Mouse (Mus musculus): Measurements from ENCODE around the gene Ptgfrn.

Ptgfrn gene

DNA sequence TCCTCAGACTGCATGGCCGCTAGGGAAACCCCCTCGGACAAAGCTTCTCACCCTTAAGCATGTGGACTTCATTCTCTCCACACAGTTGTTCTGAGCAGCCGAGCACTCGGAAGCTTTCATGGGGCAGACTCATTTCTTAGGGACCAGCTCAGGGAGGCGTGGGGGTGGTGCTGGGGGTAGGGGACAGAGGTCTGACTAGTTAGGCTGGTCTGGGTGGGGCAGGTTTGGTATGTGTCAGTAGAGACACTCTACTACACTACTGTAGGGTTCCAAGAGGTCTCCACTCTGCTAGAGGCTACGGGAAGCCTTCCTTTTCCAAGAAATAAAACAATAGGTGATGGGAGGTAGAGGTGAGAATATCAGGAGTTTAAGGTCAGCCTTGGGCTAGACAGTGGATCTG lies 65.4 kb downstream of the Ptgfrn start:
- DNase-seq (ENCODE audit: extremely low read depth, low read depth, low spot score): no peak

DNA sequence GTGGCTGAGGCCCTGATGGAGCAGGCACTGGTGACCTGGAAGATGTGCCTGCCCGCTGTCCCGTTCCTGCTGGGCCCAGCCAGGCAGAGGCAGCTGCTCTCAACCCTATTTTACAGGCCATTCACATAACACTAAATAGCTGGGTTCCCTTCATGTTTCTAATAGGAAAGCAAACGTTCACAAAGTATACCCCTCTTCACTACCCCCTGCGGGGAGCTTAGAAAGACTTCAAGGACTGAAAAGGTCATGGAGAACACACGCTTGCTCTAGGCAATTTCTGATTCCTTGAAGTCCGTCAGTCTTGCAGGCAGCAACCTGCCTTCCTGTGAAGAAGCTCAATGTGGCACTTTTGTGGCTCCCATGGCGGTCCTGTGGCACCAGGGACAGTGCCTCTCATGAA lies 68.1 kb downstream of the Ptgfrn start:
- DNase-seq (ENCODE audit: extremely low read depth, low read depth, low spot score): no peak

DNA sequence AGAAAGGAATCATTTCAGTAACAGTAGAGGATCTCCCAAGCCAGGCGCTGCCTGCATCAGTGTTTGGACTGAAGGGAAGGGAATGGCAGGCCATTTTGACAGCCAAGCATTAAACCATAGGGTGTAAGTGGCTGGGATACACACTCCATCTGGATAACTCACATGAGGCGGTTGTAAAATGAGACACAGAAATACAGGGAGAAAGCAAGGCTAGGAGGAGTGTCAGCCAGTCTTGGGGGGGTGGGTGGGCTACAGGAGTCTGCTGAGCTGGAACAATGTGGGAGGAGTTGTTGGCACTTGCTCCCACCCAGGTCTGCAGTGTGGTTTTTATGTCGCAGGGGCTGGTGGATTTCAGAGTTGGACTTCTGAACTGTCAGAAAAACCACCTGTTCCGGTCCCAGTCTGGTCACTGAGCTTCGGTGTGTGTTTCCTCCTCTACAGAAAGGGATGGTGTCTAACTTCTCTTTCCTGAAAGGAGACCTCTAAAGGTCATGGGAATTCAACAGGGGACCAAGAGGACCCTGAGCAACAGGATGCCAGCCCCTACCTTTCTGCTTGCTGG lies 72.0 kb downstream of the Ptgfrn start:
- DNase-seq (ENCODE audit: extremely low read depth, low read depth, low spot score): no peak

DNA sequence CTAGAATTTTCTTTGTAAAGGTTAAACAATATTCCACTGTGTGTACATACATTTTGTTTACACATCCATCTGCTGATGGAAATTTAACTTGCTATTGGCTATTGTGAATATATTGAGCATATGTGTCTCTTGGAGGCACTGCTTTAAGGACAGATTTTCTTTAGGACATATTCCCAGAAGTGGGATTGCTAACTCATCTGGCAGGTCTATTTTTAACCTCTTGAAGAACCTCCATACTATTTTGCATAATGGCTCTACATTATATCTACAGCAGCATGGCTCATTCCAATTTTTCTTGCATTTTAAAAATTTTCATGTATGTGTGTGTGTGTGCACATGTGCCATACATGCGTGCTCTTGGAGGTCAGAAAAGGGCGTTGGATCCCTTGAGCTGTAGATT lies 74.1 kb downstream of the Ptgfrn start:
- DNase-seq (ENCODE audit: extremely low read depth, low read depth, low spot score): no peak

DNA sequence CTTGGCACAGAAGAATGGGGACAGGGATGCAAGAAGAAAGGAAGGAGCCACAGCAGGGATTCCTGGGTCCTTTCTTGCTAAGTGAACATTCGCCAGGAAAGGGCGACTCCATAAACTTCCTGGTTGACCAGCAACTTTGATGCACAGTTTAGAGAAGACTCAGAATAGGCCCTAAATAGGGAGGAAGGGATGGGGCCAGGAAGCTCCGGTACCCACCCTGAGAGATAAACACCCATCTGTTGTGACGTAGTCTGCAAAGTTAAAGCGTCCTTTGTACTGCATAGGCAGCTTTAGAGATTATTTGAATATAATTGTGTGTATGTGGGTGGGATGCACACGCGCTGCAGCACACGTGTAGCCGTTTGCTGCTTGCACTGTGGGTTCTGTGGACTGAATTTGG lies 75.6 kb downstream of the Ptgfrn start:
- DNase-seq (ENCODE audit: extremely low read depth, low read depth, low spot score): no peak

DNA sequence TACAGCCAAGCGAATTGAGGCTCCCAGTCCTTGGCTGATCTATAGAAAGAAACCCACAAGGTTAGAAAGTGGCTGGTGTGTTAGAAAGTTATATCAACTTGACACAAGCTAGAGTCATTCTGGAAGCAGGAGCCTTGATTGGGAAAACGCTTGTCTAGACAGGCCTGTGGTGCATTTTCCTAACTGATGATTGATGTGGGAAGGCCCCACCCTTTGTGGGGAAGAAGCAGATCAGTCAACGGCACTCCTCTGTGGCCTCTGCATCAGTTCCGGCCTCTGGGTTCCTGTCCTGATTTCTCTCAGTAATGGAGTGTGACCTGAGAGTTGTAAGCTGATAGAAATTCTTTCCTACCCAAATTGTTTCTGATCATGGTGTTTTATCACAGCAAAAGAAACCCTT lies 76.4 kb downstream of the Ptgfrn start:
- DNase-seq (ENCODE audit: extremely low read depth, low read depth, low spot score): no peak

DNA sequence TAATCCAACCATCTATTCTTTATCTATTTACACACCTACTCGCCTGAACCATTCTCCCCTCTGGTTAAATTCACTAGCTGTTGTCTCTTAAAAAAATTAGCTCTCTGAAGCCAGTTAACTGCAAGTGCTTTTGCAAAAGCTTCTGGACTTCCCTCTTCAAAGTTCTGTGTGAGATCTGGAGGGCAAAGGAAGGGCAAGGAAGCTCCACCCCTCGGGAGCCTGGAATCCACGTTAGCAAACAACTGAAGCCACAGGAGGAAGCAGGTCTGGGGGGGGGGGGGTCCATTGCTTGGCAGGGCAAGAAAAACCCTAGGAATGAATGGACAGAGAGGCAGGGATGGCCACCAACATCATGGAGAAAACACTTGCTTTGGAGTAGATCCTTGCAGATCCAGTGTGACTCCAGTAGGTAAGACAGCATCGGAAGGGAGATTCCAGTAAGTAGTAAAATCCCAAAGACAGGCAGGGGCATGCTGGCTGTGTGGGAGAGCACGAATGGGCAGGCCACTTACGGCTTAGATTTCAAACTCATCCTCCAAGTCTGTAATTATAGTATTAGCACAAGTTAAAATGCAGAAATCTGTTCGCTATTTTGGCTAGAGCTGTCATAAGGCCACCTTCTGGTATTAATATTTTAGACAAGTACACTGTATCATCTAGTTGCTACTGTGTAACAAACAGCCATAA lies 78.5 kb downstream of the Ptgfrn start:
- DNase-seq (ENCODE audit: extremely low read depth, low read depth, low spot score): no peak

DNA sequence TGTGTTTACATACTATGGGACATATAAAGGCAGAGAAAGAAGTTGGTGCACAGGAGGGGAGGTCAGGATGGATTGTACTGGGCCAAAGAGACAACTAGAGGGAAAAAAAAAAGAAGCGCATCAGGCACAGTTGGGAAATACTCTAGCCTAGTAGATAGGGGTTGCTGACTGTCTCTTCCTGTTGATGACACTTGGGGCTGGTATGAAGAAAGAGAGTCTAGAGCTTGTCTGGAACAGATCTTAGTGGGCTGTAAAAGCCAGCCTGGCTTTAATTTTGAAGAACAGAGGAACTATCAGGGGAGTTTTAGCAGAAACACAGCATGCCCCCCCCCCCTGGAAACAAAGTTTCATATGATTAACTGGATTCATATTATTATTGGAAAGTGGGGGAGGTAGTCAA lies 79.4 kb downstream of the Ptgfrn start:
- DNase-seq (ENCODE audit: extremely low read depth, low read depth, low spot score): no peak

DNA sequence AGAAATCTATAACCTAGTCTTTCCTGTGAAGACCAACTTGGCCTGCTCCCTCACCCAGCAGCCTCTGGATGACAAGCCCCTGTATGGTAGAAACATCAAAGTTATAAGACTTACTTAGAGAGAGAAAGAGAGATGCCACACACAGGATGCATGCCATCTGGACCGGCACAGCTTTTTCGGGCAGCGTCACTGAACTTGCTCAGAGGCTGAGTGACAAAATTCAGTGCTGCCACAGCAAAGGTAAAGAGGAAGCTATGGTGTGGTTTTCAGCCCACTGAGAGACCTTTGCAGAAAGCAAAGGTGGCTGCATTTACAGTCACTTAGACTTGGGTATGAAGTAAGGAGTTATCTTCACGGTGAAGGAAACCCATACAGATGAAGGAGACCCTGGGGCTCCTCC lies 80.7 kb downstream of the Ptgfrn start, which contains the start of gene Cd101:
Gene Cd101 (minus strand): TSS at position 218 of the 400 bp plus-strand sequence.
- DNase-seq (ENCODE audit: extremely low read depth, low read depth, low spot score): no peak

DNA sequence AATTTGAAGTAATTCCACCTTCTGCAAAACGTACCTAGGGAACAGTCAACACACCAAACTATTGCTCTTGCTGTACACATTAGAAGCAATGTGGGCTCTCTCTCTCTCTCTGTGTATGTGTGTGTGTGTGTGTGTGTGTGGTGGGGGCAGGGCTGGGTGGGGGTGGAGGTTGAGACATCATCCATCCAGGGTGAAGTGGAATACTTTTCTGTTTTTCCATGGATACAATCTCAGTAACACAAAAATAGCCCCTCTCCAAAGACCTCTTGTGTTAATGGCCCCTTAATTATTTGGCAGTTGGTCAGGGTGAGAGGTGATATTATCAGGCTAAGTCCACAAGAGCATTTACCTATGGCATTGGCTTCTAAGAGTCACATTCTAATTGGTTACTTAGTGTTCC lies 83.3 kb downstream of the Ptgfrn start:
- DNase-seq (ENCODE audit: extremely low read depth, low read depth, low spot score): no peak

DNA sequence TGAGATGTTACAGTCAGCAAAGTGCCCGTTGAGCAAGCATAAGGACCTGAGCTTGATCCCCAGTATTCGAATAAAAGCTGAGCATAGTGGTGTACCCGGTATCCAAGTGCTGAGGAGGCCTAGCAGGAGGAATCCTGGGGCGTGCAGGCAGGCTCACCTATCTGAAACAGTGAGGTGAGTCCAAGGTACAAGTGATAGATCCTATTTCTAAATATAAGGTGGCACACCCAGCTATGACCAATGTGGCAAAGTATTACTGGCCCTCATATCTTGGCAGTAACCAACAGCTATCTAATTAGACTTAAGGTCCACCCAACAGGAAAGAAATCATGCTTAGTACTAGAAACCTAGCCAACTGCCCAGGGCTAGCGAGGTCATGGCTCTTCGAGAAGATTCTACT lies 87.1 kb downstream of the Ptgfrn start:
- DNase-seq (ENCODE audit: extremely low read depth, low read depth, low spot score): no peak

DNA sequence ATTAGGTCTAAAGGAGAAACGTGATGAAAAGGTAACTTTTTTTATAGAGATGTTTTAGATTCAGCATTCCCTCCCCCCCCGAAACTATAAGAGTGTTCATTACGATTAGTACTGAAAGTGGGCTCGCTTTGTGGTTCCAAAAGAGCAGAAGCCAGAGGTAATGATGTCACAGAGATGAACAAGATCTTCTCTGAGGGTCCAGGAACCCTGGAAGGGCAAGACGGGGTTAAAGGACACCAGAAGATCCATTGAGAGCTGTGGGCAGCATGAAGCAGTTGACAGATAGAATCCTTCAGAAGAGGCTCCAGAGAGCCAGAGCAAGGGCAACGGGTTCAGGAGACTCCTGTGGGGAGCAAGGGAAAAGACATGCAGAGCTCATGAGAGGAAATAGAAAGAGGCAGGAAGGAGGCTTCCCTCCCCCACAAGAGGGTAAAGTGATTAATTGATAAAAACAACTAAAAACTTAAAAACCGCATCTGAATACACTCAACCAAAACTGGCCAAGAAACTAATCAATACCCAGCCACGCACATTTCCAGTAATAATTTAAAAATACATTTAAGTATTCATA lies 88.5 kb downstream of the Ptgfrn start:
- DNase-seq (ENCODE audit: extremely low read depth, low read depth, low spot score): no peak

DNA sequence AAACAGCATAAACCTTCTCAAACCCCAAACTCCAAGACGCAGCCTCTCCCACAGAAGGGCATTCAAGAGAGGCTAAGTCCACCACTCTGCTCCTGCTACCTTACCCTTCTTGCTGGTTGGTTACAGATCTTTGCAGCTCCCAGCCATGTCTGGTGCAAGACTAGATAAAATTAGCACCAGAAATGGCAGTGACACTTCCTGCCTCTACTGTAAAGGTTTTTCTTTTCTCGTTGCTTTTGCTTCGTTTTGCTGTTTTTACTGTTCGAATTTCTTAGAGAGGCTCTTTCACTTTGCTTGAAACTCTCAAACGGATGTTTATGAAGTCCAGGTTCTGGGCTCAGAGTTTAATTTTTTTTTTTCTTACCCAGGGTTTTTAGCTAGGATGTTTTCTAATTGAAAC lies 89.0 kb downstream of the Ptgfrn start:
- no peak for DNase-seq (ENCODE audit: extremely low read depth, low read depth, low spot score)

DNA sequence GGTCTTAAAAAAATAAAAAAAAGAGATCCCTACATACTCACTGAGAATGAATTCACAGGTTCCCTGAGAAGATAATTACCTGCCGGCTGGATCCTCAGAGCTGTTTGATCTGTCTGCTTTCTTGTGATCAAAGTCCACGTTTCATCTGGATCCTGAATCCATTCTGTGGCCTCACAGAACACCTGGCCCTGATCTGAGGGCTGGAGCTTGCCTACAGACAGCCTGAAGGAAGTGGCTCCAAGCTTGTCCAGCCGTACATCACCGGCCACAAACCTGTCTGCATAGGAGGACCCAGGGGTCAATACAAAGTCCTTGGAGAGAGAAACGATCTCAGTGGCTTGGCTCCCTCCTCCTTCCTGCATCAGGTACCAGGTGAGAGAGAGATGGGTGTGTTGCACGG lies 91.6 kb downstream of the Ptgfrn start:
- DNase-seq (ENCODE audit: extremely low read depth, low read depth, low spot score): no peak

DNA sequence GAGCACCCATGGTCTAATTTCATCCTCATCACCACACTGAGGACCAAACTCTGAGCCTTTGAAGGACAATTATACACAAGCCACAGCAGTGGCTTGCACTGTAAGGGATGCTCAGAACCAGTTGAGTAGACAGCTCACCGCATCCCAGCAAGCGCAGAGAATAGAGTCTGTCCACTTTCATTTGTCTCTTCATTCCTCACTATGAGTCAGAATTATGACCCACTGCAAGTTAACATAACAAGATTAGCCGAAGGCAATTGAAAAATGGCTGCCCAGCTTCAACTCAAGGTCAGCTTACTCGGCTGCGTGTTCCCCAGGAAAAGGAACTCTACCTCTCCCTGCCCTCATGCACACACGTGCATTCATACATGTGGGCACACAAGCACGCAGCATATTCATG lies 94.0 kb downstream of the Ptgfrn start:
- no peak for DNase-seq (ENCODE audit: extremely low read depth, low read depth, low spot score)

DNA sequence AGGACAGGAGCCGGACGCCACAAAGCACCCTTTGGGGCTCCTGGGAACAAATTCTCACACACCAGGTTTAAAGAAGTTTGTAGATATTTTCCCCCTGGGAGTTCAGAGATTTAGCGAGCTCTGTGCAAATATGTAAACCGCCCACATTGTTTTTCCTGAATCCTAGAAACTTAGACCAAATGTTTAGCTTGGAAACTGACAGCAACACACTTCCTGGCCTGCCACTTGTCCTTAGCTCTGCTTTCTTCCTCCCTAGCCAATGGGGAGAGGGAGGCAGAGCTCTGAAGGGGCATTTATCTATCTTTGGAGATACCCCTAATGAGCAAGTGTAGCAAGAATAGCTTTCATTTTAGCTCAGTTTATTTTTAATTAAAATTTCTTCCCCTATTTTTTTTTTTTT lies 94.8 kb downstream of the Ptgfrn start:
- no peak for DNase-seq (ENCODE audit: extremely low read depth, low read depth, low spot score)

DNA sequence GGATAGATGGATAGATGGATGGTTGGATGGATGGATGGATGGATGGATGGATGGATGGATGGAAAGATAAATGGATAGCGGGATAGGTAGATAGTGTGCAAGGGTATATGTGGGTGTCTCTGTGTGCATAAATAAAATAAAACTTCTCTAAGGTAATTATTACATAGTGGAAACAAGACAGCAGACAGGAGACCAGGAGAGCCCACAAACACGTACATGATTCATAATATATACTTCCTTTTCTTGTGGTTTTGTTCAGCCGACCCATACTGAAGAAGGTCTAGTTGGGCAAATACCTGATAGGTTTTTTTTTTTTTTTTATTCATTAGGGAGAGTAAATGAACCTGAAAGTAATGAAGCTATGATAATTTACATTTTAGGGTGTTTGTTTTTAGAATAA lies 96.5 kb downstream of the Ptgfrn start:
- DNase-seq (ENCODE audit: extremely low read depth, low read depth, low spot score): no peak

DNA sequence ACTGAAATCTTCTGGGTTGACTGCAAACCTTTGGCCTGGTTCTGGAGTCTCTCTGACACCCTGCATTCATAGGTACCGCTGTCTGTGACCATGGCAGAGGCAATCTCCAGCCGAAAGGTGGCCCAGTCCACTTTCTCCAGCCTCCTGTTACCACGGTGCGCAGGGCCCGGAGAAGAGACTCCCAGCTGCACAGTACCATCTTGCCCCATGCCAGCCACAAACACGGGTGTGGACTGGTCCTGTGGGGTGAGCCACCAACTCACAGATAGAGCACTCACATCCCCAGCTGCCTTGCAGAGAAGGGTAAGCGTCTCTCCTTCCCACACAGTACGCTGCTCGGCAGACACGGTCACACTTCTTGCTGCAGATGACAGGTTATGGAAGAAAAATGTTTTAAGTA lies 97.1 kb downstream of the Ptgfrn start:
- no peak for DNase-seq (ENCODE audit: extremely low read depth, low read depth, low spot score)

DNA sequence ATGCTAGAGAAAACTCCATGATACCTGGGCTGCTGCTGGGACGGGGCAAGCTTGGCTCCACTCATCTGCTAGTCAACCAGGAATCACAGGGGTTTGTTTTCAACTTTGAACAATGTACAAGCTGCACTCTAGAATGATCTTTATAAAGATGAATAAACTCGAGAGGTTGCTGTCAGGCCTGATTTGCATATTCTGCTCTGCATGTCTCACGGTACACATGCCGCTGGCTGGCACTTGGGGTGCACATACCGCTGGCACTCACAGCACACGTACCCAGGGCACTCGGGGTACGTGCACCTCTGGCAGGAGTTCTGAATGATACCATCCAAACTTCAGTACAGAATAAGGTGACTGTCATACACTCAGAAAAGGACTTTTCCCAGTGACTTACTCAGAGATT lies 97.5 kb downstream of the Ptgfrn start:
- no peak for DNase-seq (ENCODE audit: extremely low read depth, low read depth, low spot score)

DNA sequence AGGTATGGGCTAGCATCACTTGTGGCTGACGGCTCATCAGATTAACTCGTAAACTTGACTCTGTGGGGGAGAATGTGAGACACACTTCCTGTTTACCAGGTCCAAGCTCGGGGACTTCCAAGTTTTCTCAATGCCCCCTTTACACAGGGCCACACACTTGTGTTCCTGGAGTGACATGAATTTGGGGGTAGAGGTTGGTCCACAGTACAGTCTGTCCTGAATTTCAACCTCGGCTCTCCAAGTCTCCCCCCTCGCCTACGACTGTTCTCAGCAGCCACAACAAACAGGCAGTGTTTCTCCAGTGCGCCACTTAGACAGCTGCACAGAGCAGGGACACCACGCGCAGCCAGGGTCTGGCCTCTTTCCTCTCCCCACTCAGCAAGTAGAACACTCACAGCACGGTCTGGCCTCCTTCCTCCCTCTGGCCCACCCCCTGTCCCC lies 97.9 kb downstream of the Ptgfrn start:
- DNase-seq (ENCODE audit: extremely low read depth, low read depth, low spot score): no peak

DNA sequence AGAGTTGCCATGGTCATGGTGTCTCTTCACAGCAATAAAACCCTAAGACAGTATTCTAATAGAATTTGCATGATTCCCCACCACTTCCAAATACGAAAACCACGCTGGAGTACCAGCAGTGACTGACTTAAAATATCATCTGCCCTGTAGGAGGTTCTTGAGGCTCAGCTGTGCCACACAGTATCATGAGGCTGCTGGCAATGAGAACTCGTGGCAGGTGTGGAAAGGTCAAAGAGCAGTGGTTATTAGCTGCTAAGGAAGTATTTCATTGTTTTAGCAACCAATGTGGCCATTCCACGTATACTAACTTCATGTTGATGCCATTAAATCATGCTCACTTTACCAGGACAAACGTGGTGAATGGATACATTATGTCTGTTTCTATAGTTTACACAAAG lies 98.9 kb downstream of the Ptgfrn start:
- no peak for DNase-seq (ENCODE audit: extremely low read depth, low read depth, low spot score)

DNA sequence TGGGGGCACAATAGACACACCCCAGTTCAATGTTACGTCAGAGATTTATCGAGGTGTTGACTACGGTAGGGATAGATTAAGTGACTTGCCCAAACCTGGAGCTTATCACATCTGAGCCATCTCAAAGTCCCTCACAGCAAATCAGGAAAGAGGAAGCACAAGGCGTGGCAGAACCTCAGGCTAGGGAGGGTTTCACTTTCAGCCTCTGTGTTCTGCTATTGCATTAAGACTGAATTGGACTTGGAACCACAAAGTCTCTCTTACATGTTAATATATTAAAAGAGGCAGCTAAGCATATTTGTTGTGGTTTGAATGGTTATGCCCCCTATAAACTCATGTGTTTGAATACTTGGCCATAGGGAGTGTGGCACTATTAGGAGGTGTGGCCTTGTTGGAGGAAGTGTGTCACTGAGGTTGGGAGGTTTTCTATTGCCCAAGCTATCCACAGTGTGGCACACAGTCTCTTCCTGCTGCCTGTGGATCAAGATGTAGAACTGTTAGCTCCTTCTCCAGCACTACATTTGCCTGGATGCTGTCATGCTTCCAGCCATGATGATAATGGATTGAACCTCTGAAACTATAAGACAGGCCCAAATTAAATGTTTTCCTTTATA lies 99.4 kb downstream of the Ptgfrn start:
- no peak for DNase-seq (ENCODE audit: extremely low read depth, low read depth, low spot score)

Measured in fat pad, adult 2 months (tissue).